Mouse (Mus musculus): Measurements from ENCODE around the gene Olfm2.

Olfm2 gene

GRCm38 (mm10) chr9:20746017-20746660 is at the start of gene Olfm2:
Gene Olfm2 (minus strand): TSS chr9:20746349.
- no peak for DNase-seq

- peak; percentile 46 for DNase-seq
Measured at GRCm38 (mm10) chr9:20794108-20794806, 48.1 kb upstream of the Olfm2 start.

DNA sequence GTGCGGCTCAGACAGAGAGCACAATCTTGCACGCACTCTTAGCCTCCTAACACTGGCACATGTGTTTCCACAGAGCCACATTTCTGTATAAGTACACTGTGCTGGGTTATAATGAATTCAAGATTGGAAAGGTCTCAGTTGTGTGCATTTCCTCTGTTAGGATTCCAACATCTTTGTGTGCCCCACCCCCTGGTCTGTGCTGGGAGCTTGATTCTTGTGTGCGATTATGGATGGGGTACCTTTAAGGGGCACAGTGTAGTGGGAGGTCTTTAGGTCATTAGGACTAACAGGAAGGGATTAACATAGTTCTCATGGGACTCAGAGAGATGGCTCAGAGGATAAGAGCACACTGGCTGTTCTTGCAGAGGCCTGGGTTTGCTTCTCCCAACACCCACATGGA is 44.2 kb upstream of the Olfm2 start:
- DNase-seq = no peak

GRCm38 (mm10) chr9:20789651-20790050 is 43.5 kb upstream of the Olfm2 start:
- DNase-seq = no peak

GRCm38 (mm10) chr9:20787992-20788391 is 41.8 kb upstream of the Olfm2 start:
- DNase-seq = no peak

DNA sequence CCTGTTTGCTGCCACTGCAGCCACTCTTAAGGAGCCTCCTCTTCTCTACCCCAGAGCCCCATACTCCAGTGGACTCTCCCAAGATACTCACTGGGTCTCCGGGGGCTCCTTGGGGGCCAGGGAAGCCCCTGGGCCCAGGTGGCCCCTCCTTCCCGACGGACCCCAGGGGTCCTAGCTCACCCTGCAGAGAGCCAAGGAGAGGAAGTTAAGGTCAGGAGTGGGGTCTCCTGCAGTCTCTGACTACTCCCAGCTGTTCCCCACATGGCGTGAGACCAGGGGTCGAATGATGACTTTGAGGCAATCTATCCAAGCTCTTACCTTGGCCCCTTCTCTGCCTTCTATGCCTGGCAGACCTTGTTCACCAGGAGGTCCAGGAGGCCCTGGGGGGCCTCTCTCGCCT is 38.9 kb upstream of the Olfm2 start:
- DNase-seq = no peak

- no peak for DNase-seq
Measured at GRCm38 (mm10) chr9:20781286-20781685, 35.1 kb upstream of the Olfm2 start.

DNA sequence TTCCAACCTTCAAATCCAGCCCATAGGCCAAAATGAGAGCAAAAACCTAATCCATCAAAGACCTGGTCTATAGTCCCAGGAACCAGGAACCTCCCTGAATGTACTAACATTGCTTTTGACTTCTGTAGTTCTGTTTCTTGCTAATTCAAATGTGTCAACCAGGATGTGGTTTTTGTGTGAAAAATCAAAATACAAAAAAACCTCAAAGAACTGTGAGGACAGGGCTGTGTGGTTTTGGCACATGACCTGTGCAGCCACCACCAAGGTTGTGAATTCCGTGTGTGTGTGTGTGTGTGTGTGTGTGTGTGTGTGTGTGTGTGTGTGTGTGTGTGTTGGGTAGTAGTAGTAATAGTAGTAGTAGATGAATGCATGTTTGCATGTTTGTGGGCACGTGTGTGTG is 19.1 kb upstream of the Olfm2 start:
- DNase-seq = no peak

GRCm38 (mm10) chr9:20763099-20763498 is 16.9 kb upstream of the Olfm2 start:
- DNase-seq = no peak

- DNase-seq = no peak
Measured at GRCm38 (mm10) chr9:20762197-20762961, 16.2 kb upstream of the Olfm2 start.

- DNase-seq = no peak
Measured at GRCm38 (mm10) chr9:20761388-20761787, 15.2 kb upstream of the Olfm2 start.

DNA sequence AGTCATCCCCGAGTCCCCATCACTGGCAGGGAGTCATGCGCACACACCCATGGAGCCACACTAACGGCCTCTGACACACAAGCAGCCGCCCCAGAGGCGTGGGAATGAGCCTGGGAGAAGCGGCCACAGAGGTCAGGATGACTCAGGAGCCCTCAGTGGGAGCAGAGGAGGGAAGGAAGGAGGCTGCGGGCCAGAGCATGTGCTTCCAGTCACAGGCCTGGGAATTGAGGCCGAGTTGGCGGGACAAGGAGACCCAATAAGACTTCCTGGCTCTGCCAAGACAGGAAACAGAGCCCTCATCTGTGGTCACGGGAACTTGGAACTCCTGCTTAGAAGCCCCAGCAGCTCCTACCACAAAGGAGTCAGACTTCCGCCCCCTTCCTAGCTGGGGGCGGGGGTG is 14.7 kb upstream of the Olfm2 start:
- no peak for DNase-seq

DNA sequence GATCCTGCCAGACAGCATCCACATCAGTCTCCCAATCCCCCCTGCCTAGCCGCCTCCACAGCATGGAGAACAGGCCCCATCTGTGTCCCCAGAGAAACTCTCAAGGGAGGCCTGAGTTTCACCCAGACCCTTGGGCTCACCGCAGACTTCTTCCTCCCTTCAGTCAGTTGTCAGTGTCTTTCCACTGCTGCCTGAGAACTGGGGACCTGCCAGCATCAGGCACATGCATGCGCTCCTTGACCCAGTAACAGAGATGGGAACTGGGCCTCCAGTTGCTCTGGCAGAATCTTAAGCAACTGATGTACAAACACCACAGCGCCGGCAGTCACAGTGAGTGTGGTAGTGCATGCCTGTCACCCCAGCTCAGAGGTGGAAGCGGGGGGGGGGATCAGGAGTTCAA is 12.7 kb upstream of the Olfm2 start:
- DNase-seq = no peak

- no peak for DNase-seq
Measured at GRCm38 (mm10) chr9:20758243-20758642, 12.1 kb upstream of the Olfm2 start.

- DNase-seq = peak; percentile 15
Measured at GRCm38 (mm10) chr9:20757087-20757955, 11.2 kb upstream of the Olfm2 start.

- no peak for DNase-seq
Measured at GRCm38 (mm10) chr9:20756081-20756700, 10.0 kb upstream of the Olfm2 start.

- no peak for DNase-seq
Measured at GRCm38 (mm10) chr9:20754335-20754734, 8.2 kb upstream of the Olfm2 start.

GRCm38 (mm10) chr9:20751477-20752029 is 5.4 kb upstream of the Olfm2 start:
- DNase-seq = no peak

DNA sequence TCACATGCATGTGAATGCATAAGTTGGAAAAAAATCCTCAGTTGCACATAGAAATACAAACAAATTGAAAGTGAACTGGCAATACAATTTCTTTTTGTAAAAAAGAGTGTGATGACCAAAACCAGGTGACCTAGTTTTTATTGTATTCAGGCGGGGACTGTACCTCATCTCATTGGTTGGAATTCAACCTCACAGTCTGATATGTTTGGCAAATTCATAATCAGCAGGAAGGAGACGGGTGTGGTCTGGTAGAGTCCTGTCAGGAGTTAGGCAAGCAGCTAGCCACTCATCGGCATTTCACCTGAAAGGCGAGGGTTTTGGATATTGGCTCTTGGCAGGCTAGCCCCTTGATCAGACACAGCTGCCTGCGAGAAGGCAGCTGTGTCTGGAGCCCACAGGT is 3.1 kb upstream of the Olfm2 start:
- no peak for DNase-seq

- DNase-seq = no peak
Measured at GRCm38 (mm10) chr9:20748540-20748939, 2.4 kb upstream of the Olfm2 start.

DNA sequence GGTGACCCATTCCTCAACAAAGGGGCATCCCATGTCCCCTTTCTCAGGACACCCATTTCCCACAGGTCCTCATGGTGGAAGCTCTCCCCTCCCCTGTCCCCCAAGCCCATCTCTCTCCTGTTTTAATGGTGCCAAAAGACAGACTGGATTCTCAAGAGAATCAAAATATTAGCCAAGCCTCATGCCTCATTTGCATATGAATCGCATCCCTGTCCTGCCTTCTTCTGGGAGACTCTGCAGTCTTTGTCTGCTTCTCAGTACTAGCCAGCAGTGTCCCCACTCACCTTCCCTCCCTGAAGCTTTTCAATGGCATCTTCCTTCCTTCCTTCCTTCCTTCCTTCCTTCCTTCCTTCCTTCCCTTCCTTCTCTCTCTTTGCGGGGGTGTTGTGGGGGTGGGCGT is 1.5 kb upstream of the Olfm2 start:
- DNase-seq = no peak
